Mouse (Mus musculus) forebrain, embryonic 13.5 days (tissue): ENCODE results near the gene Gstm6. TPM values are rescaled to one million over a fixed set of nuclear protein-coding genes. Genes with fewer than 3 reads are reported as not detected.

ENCODE experiments used
- ATAC-seq: fragments of 200-750 bp; cut with Nextera tagmentation; 2 replicates; pipeline ENCODE4 v1.8.0; 2017
- H3K27ac ChIP-seq: fragments of 300-500 bp; sonication (generic); 2 replicates; pipeline ENCODE4 v1.5.1; 2015; ENCODE audit warnings: inconsistent platforms, mild to moderate bottlenecking, moderate library complexity
- H3K27me3 ChIP-seq: fragments of 300-500 bp; sonication (generic); 2 replicates; pipeline ENCODE4 v1.6.1; 2015; ENCODE audit warnings: mild to moderate bottlenecking, inconsistent platforms
- H3K36me3 ChIP-seq: fragments of 300-500 bp; sonication (generic); 2 replicates; pipeline ENCODE4 v1.6.1; 2015; ENCODE audit warnings: mild to moderate bottlenecking, inconsistent platforms; ENCODE audit not compliant: poor library complexity, severe bottlenecking
- H3K4me1 ChIP-seq: fragments of 300-500 bp; sonication (generic); 2 replicates; pipeline ENCODE4 v1.6.1; 2015; ENCODE audit warnings: inconsistent platforms
- H3K4me2 ChIP-seq: fragments of 300-500 bp; sonication (generic); 2 replicates; pipeline ENCODE4 v1.6.1; 2015; ENCODE audit warnings: inconsistent platforms, mild to moderate bottlenecking, moderate library complexity
- H3K4me3 ChIP-seq: fragments of 300-500 bp; sonication (generic); 2 replicates; pipeline ENCODE4 v1.5.1; 2015; ENCODE audit warnings: mild to moderate bottlenecking, inconsistent platforms
- H3K9ac ChIP-seq: fragments of 300-500 bp; sonication (generic); 2 replicates; pipeline ENCODE4 v1.6.1; 2015; ENCODE audit warnings: mild to moderate bottlenecking, inconsistent platforms
- H3K9me3 ChIP-seq: fragments of 300-500 bp; sonication (generic); replicated peaks from 2 replicates; pipeline ENCODE4 v1.6.1; 2016; ENCODE audit warnings: inconsistent platforms
- WGBS: fragments of 180-500 bp; shearing (Covaris S2); methylation state at CpG from one replicate; pipeline ENCODE4 v1.1.7; 2015; 5-methylcytosine and 5-hydroxymethylcytosine counted together
- polyA plus RNA-seq: library from polyadenylated mRNA; unstranded; fragments of >200 nt; fragmentation: Nextera tagmentation; extraction: Ambion mirVana; gene quantifications from 2 replicates; pipeline ENCODE4 v1.2.1, GENCODE M21; 2015

Gstm6 gene
- polyA plus RNA-seq, 1 experiment from 2014 or later = 11.9 TPM

- no peaks in the 10 kb centered on the region for H3K9me3 ChIP-seq
- no peaks in the 10 kb centered on the region for H3K27me3 ChIP-seq
- no peak overlapping the region for H3K4me3 ChIP-seq
- no peak overlapping the region for H3K4me2 ChIP-seq
- ATAC-seq = no peak
- H3K27ac ChIP-seq = no peak overlapping the region
- WGBS = 45% methylated on average over 3 of the region's 3 CpGs
- 0 out of 2 replicates have a peak, but pooled peaks cover 3% of the 10 kb centered on the region for H3K4me1 ChIP-seq
- no peak overlapping the region for H3K9ac ChIP-seq
- no peaks in the 10 kb centered on the region for H3K36me3 ChIP-seq
Observed at GRCm38 (mm10) chr3:107939403-107939802, 4.1 kb downstream of the Gstm6 start.

GRCm38 (mm10) chr3:107935888-107936287 lies 7.7 kb downstream of the Gstm6 start:
- 56% methylated on average over 3 of the region's 3 CpGs for WGBS
- H3K4me2 ChIP-seq = no peak overlapping the region
- no peak for ATAC-seq
- H3K4me3 ChIP-seq = no peak overlapping the region
- H3K9ac ChIP-seq = no peak overlapping the region
- H3K27ac ChIP-seq = no peak overlapping the region
- no peaks in the 10 kb centered on the region for H3K36me3 ChIP-seq
- H3K9me3 ChIP-seq = no peaks in the 10 kb centered on the region
- H3K4me1 ChIP-seq = peaks cover 11% of the 10 kb centered on the region
- H3K27me3 ChIP-seq = no peaks in the 10 kb centered on the region

GRCm38 (mm10) chr3:107935268-107935667 lies 8.3 kb downstream of the Gstm6 start:
- Histone ChIP-seq H3K27me3 (no peaks in the 10 kb centered on the region), H3K9me3 (no peaks in the 10 kb centered on the region), H3K4me3 (no peak overlapping the region), H3K27ac (no peak overlapping the region), H3K9ac (no peak overlapping the region), H3K4me2 (no peak overlapping the region), H3K4me1 (peaks cover 18% of the 10 kb centered on the region), H3K36me3 (no peaks in the 10 kb centered on the region)
- no peak for ATAC-seq
- WGBS = 95% methylated on average over 3 of the region's 3 CpGs

- Histone ChIP-seq H3K36me3 (no peaks in the 10 kb centered on the region), H3K9ac (no peak overlapping the region), H3K4me3 (no peak overlapping the region), H3K27me3 (no peaks in the 10 kb centered on the region), H3K9me3 (no peaks in the 10 kb centered on the region), H3K4me1 (peaks cover 18% of the 10 kb centered on the region), H3K27ac (0 out of 2 replicates have a peak overlapping the region, but pooled peaks have one; percentile 83), H3K4me2 (no peak overlapping the region)
- WGBS = 72% methylated on average over 6 of the region's 6 CpGs
- peak; percentile 20 for ATAC-seq
Observed at GRCm38 (mm10) chr3:107932128-107932527, 11.4 kb downstream of the Gstm6 start.

- Histone ChIP-seq H3K9me3 (no peaks in the 10 kb centered on the region), H3K36me3 (no peaks in the 10 kb centered on the region), H3K9ac (peak within 1 kb of the TSS; percentile 55), H3K4me1 (peaks cover 18% of the 10 kb centered on the region), H3K4me3 (peak within 1 kb of the TSS; percentile 34), H3K27ac (peak within 1 kb of the TSS; percentile 83), H3K4me2 (peak within 1 kb of the TSS; percentile 59), H3K27me3 (no peaks in the 10 kb centered on the region)
- peak; percentile 98 for ATAC-seq
- 1% methylated on average over 10 of the region's 10 CpGs for WGBS
Observed at GRCm38 (mm10) chr3:107931670-107932069, 11.9 kb downstream of the Gstm6 start, which contains the start of gene Gstm7. TSS of gene Gstm7 (minus strand) at chr3:107931817.

- H3K9me3 ChIP-seq = no peaks in the 10 kb centered on the region
- peaks cover 18% of the 10 kb centered on the region for H3K4me1 ChIP-seq
- H3K4me3 ChIP-seq = peak overlapping the region; percentile 34
- peak overlapping the region; percentile 55 for H3K9ac ChIP-seq
- H3K36me3 ChIP-seq = no peaks in the 10 kb centered on the region
- WGBS = 64% methylated on average over 2 of the region's 2 CpGs
- H3K4me2 ChIP-seq = peak overlapping the region; percentile 59
- no peaks in the 10 kb centered on the region for H3K27me3 ChIP-seq
- peak overlapping the region; percentile 83 for H3K27ac ChIP-seq
- ATAC-seq = peak; percentile 33; the same call in 1 of the 2 replicates
Observed at GRCm38 (mm10) chr3:107931134-107931533, 12.4 kb downstream of the Gstm6 start.

GRCm38 (mm10) chr3:107929731-107930130 lies 13.8 kb downstream of the Gstm6 start:
- no peak overlapping the region for H3K4me3 ChIP-seq
- H3K9me3 ChIP-seq = no peaks in the 10 kb centered on the region
- 86% methylated on average over 4 of the region's 4 CpGs for WGBS
- no peak overlapping the region for H3K9ac ChIP-seq
- peaks cover 18% of the 10 kb centered on the region for H3K4me1 ChIP-seq
- H3K36me3 ChIP-seq = no peaks in the 10 kb centered on the region
- ATAC-seq = no peak
- no peaks in the 10 kb centered on the region for H3K27me3 ChIP-seq
- H3K27ac ChIP-seq = no peak overlapping the region
- no peak overlapping the region for H3K4me2 ChIP-seq

GRCm38 (mm10) chr3:107929243-107929642 lies 14.3 kb downstream of the Gstm6 start:
- H3K4me1 ChIP-seq = peaks cover 18% of the 10 kb centered on the region
- no peaks in the 10 kb centered on the region for H3K27me3 ChIP-seq
- ATAC-seq = no peak
- H3K4me3 ChIP-seq = no peak overlapping the region
- no peaks in the 10 kb centered on the region for H3K36me3 ChIP-seq
- no peak overlapping the region for H3K4me2 ChIP-seq
- H3K27ac ChIP-seq = no peak overlapping the region
- 85% methylated on average over 4 of the region's 4 CpGs for WGBS
- H3K9me3 ChIP-seq = no peaks in the 10 kb centered on the region
- H3K9ac ChIP-seq = no peak overlapping the region

GRCm38 (mm10) chr3:107928691-107929090 lies 14.9 kb downstream of the Gstm6 start:
- WGBS = 90% methylated on average over 11 of the region's 11 CpGs
- Histone ChIP-seq H3K27me3 (no peaks in the 10 kb centered on the region), H3K27ac (no peak overlapping the region), H3K4me2 (no peak overlapping the region), H3K4me1 (peaks cover 18% of the 10 kb centered on the region), H3K36me3 (no peaks in the 10 kb centered on the region), H3K9ac (no peak overlapping the region), H3K9me3 (no peaks in the 10 kb centered on the region), H3K4me3 (no peak overlapping the region)
- ATAC-seq = no peak

- Histone ChIP-seq H3K27ac (no peak overlapping the region), H3K27me3 (no peaks in the 10 kb centered on the region), H3K9me3 (no peaks in the 10 kb centered on the region), H3K36me3 (no peaks in the 10 kb centered on the region), H3K4me2 (no peak overlapping the region), H3K4me3 (no peak overlapping the region), H3K9ac (no peak overlapping the region), H3K4me1 (peaks cover 18% of the 10 kb centered on the region)
- ATAC-seq = no peak
- 55% methylated on average over 3 of the region's 3 CpGs for WGBS
Observed at GRCm38 (mm10) chr3:107927841-107928240, 15.7 kb downstream of the Gstm6 start.

GRCm38 (mm10) chr3:107925335-107925734 lies 18.2 kb downstream of the Gstm6 start:
- Histone ChIP-seq H3K9me3 (no peaks in the 10 kb centered on the region), H3K4me3 (no peak overlapping the region), H3K27ac (no peak overlapping the region), H3K4me1 (peaks cover under 1% of the 10 kb centered on the region; the same call in 1 of the 2 replicates), H3K27me3 (no peaks in the 10 kb centered on the region), H3K9ac (no peak overlapping the region), H3K4me2 (no peak overlapping the region), H3K36me3 (no peaks in the 10 kb centered on the region)
- no peak for ATAC-seq
- 93% methylated on average over 3 of the region's 3 CpGs for whole genome bisulfite sequencing

- no peak for ATAC-seq
- H3K27ac ChIP-seq = no peak overlapping the region
- H3K27me3 ChIP-seq = no peaks in the 10 kb centered on the region
- no peak overlapping the region for H3K4me2 ChIP-seq
- no peaks in the 10 kb centered on the region for H3K9me3 ChIP-seq
- H3K9ac ChIP-seq = no peak overlapping the region
- no peak overlapping the region for H3K4me3 ChIP-seq
- no peaks in the 10 kb centered on the region for H3K36me3 ChIP-seq
- 89% methylated on average over 5 of the region's 5 CpGs for WGBS
- no peaks in the 10 kb centered on the region for H3K4me1 ChIP-seq
Observed at GRCm38 (mm10) chr3:107920348-107920747, 23.2 kb downstream of the Gstm6 start.

GRCm38 (mm10) chr3:107917783-107918408 lies 25.7 kb downstream of the Gstm6 start:
- ATAC-seq = peak; percentile 68; the same call in 1 of the 2 replicates
- Histone ChIP-seq H3K9ac (no peak overlapping the region), H3K4me2 (no peak overlapping the region), H3K27ac (no peak overlapping the region), H3K4me3 (no peak overlapping the region), H3K27me3 (no peaks in the 10 kb centered on the region), H3K9me3 (no peaks in the 10 kb centered on the region), H3K36me3 (no peaks in the 10 kb centered on the region), H3K4me1 (no peaks in the 10 kb centered on the region)
- 57% methylated on average over 7 of the region's 7 CpGs for WGBS
